Mouse (Mus musculus) forebrain, embryonic 15.5 days (tissue): ENCODE results near the gene Psmd12. TPM values are rescaled to one million over a fixed set of nuclear protein-coding genes. Genes with fewer than 3 reads are reported as not detected.
A peak's percentile ranks its signal among the peaks of the same experiment; 100 is the strongest.

Source experiments
- ATAC-seq: fragments of 200-750 bp; cut with Nextera tagmentation; replicated peaks from 2 replicates; pipeline ENCODE4 v1.8.0; 2017; ENCODE audit warnings: mild to moderate bottlenecking, moderate TSS enrichment, moderate library complexity
- H3K27ac ChIP-seq: fragments of 300-500 bp; sonication (generic); replicated peaks from 2 replicates; pipeline ENCODE4 v1.5.1; 2015; ENCODE audit warnings: mild to moderate bottlenecking, inconsistent platforms
- H3K27me3 ChIP-seq: fragments of 300-500 bp; sonication (generic); 2 replicates; pipeline ENCODE4 v1.6.1; 2015; ENCODE audit warnings: inconsistent platforms
- H3K36me3 ChIP-seq: fragments of 300-500 bp; sonication (generic); 2 replicates; pipeline ENCODE4 v1.6.1; 2015; ENCODE audit warnings: mild to moderate bottlenecking, inconsistent platforms
- H3K4me1 ChIP-seq: fragments of 300-500 bp; sonication (generic); 2 replicates; pipeline ENCODE4 v1.6.1; 2015; ENCODE audit warnings: inconsistent platforms
- H3K4me2 ChIP-seq: fragments of 300-500 bp; sonication (generic); replicated peaks from 2 replicates; pipeline ENCODE4 v1.6.1; 2015; ENCODE audit warnings: mild to moderate bottlenecking, inconsistent platforms
- H3K4me3 ChIP-seq: fragments of 300-500 bp; sonication (generic); 2 replicates; pipeline ENCODE4 v1.5.1; 2015; ENCODE audit warnings: mild to moderate bottlenecking, inconsistent platforms
- H3K9ac ChIP-seq: fragments of 300-500 bp; sonication (generic); replicated peaks from 2 replicates; pipeline ENCODE4 v1.6.1; 2015; ENCODE audit warnings: mild to moderate bottlenecking, inconsistent platforms
- H3K9me3 ChIP-seq: fragments of 300-500 bp; sonication (generic); 2 replicates; pipeline ENCODE4 v1.6.1; 2016; ENCODE audit warnings: inconsistent platforms
- WGBS: fragments of 180-500 bp; shearing (Covaris S2); methylation state at CpG from one replicate; pipeline ENCODE4 v1.1.7; 2015; ENCODE audit warnings: mixed read lengths; 5-methylcytosine and 5-hydroxymethylcytosine counted together
- polyA plus RNA-seq: library from polyadenylated mRNA; unstranded; fragments of >200 nt; fragmentation: Nextera tagmentation; extraction: Ambion mirVana; gene quantifications from 2 replicates; pipeline ENCODE4 v1.2.1, GENCODE M21; 2015

Psmd12 gene
- polyA plus RNA-seq, 1 experiment from 2014 or later, result 149 TPM

DNA sequence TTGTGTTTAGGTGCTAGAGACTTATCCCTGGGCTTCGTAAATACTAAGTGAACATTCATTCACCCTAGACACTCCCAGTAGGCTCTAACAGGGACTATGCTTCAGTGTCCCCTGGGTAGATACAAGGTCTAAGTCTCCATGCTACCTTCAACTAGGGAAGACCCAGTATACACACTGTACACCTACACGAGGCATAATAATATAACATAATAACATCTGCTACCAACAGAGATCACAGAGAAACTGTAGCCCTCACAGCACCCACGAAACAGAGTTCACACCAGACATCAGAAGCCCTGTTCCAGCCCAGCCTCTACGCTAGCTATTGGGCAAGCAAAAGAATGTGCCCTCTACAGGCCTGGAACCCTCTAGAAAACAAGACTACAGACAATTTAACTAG lies 14.2 kb upstream of the Psmd12 start:
- Histone ChIP-seq H3K9me3 (no peaks in the 10 kb centered on the region), H3K9ac (no peak overlapping the region), H3K4me3 (no peak overlapping the region), H3K4me1 (peaks cover 26% of the 10 kb centered on the region), H3K27ac (no peak overlapping the region), H3K36me3 (0 out of 2 replicates have a peak, but pooled peaks cover 3% of the 10 kb centered on the region), H3K27me3 (no peaks in the 10 kb centered on the region), H3K4me2 (no peak overlapping the region)
- 93% methylated on average over 4 of the region's 4 CpGs for WGBS
- no peak for ATAC-seq

DNA sequence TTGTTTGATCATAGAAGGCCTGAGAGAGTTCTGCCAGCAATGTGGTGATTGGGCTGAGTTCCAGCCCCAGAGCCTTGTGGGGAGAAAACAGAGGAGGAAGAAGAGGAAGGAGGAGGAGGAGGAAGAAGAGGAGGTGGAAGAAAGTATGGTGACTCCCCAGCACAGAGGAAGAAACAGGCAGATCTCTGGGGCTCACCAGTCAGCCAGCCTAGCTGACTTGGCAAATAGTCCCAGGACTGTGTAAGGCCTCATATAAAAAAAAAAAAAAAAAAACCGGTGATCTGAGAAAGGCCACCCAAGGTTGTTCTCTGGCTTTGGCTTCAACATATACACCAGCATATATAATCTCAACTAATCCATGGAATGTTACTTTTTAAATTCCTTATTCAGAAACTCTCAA lies 13.3 kb upstream of the Psmd12 start:
- H3K9ac ChIP-seq, result no peak overlapping the region
- peaks cover 25% of the 10 kb centered on the region for H3K4me1 ChIP-seq
- H3K36me3 ChIP-seq, result 0 out of 2 replicates have a peak, but pooled peaks cover 3% of the 10 kb centered on the region
- no peaks in the 10 kb centered on the region for H3K9me3 ChIP-seq
- no peak overlapping the region for H3K4me3 ChIP-seq
- WGBS, result 67% methylated on average over 1 of the region's 1 CpGs
- H3K4me2 ChIP-seq, result no peak overlapping the region
- no peak for ATAC-seq
- no peak overlapping the region for H3K27ac ChIP-seq
- no peaks in the 10 kb centered on the region for H3K27me3 ChIP-seq

DNA sequence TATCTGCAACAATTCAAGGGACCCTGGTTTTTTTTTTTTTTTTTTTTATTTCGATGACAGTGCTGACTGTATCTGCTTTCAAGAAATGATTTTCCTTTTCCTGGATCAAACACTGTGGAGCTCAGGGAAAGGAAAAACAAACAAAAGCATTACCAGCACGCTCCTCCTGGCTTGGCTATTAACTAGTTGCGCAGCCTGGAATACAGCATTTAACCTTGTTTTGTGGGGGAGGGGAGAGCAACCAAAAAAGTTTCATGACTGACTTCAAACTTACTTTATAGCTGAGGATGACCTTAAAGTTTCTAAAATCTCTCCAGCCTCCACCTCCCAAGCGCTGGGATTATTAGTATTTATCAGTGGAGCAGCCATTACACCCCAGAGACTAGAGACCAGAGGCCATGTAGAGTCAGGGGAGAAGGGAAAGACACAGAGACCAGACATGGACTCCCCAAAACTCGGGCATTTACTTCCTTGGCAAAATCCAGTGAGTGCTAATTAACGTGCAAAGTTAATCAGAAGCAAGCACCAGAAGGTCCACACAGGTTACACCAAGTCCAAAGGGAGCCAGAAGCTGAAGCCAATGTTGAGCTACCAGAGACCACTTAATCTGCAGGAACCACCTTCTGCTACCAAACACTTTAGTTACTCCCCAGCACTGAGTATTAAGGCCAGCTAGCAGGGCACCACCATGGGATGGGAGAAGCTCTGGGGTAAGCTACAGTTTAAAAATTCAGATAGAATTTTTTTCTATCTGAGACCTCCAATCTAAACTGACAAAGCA lies 12.5 kb upstream of the Psmd12 start:
- Histone ChIP-seq H3K4me2 (no peak overlapping the region), H3K9ac (no peak overlapping the region), H3K9me3 (no peaks in the 10 kb centered on the region), H3K27me3 (no peaks in the 10 kb centered on the region), H3K27ac (no peak overlapping the region), H3K36me3 (0 out of 2 replicates have a peak, but pooled peaks cover 3% of the 10 kb centered on the region), H3K4me1 (peaks cover 32% of the 10 kb centered on the region), H3K4me3 (no peak overlapping the region)
- no peak for ATAC-seq
- WGBS, result 71% methylated on average over 6 of the region's 6 CpGs

DNA sequence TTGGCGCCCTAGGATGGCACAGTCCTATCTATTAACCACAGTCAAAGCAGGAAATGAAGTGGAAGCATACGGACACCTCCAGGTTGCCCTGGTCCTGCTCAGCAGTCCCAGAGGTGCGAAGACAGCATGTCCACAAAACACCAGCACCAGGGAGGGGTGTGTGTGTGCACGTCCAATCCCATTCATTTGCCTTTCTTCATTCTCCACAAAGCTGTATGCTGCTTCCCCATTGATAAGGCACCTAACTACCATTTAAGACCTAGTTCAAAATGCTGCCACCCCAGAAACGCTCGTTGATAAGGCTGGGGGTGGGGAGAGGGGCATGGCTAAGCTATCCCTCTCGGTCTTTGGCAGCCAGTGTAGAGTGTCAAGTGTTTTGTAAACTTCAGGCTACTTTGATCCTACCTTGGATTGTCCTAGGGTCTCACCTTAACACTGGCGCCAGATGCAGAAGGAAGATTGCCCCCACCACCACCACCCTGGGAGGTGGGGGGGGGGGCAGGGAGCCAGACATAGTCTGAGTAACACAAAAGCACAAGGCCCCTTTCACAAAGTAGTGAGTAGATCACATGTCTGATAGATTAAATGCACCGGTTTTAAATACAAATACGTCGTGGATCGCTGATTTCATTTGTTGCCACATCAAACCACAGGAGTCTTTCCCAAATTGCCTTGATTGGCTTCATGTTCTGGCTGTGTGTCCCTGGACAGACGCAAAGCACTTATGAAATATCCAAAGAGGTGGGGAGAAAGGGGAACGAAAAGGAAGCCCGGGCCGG lies 10.8 kb upstream of the Psmd12 start:
- ATAC-seq, result no peak
- H3K36me3 ChIP-seq, result 0 out of 2 replicates have a peak, but pooled peaks cover 3% of the 10 kb centered on the region
- H3K9ac ChIP-seq, result peak overlapping the region; percentile 92
- H3K9me3 ChIP-seq, result no peaks in the 10 kb centered on the region
- H3K27ac ChIP-seq, result peak overlapping the region; percentile 93
- 16% methylated on average over 16 of the region's 16 CpGs for whole genome bisulfite sequencing
- peak overlapping the region; percentile 95 for H3K4me3 ChIP-seq
- H3K4me2 ChIP-seq, result peak overlapping the region; percentile 90
- peaks cover 36% of the 10 kb centered on the region for H3K4me1 ChIP-seq
- H3K27me3 ChIP-seq, result no peaks in the 10 kb centered on the region

DNA sequence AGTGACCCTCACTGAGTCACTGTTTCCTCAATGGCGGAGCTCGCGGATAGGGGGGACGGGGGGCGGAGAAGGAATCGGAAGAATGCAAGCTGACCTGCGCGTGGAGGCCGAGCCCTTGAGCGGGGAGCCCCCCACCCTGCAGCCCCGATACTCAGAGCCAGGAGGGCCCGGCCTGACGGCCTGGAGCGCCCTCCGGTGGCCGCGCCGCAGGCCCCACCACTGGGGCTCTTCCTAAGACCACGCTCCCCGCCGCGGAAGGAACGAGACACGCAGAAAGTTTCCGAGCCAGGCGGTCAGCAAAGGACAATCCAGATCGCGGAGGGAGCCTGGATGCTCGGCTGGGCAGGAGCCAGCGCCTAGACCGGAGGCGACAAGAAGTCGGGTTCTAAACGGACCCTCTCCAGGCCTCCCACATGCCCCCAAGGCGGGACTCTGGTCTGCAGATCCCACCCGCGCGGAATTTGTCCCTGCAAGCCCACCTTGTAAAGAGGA lies 10.2 kb upstream of the Psmd12 start:
- peak overlapping the region; percentile 90 for H3K4me2 ChIP-seq
- peak overlapping the region; percentile 92 for H3K9ac ChIP-seq
- peak overlapping the region; percentile 93 for H3K27ac ChIP-seq
- ATAC-seq, result peak; percentile 91
- 0 out of 2 replicates have a peak, but pooled peaks cover 2% of the 10 kb centered on the region for H3K36me3 ChIP-seq
- under 1% methylated on average over 38 of the region's 38 CpGs for WGBS
- H3K27me3 ChIP-seq, result no peaks in the 10 kb centered on the region
- peaks cover 35% of the 10 kb centered on the region for H3K4me1 ChIP-seq
- no peaks in the 10 kb centered on the region for H3K9me3 ChIP-seq
- peak overlapping the region; percentile 95 for H3K4me3 ChIP-seq

DNA sequence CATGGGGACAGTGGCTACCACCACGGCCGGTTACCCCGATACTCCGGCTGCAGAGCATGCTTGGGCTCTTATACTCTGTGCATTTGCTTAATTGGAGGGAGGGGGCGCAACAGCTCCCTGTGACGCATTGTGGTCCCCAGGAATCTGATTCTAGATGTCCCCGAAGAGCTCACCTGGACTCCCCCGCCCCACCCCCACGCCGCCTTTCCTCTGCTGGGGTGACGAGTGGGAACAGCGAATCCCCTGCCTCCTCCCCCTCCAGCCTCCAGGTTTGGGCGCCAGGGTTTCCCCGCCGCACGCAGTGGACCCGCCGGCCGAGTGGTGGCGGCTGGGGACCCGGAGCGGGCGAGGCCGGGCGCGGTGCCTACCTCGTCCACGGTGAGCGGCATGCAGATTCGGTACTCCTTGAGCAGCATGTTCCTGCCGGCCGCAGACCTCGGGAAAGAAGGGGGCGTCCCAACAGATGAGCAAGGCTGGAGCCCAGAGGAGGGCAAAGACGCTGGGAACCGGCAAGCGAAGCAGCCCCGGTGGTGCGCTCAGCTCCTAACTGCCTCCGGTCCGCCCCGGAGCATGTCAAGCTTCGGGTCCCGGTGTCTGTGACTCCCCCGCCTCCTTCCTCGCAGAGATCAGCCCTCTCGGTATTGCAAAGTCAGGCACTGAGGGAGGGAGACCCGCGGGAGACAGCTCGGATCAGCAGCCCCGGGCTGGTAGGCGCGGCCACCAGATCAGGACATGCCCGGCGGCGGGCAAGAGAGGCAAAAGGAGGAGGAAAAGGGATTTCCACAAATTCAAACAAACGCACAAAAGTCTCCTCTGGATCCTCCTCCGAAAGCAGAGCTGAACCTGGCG lies 9.5 kb upstream of the Psmd12 start:
- no peaks in the 10 kb centered on the region for H3K9me3 ChIP-seq
- H3K4me2 ChIP-seq, result peak overlapping the region; percentile 90
- peak overlapping the region; percentile 93 for H3K27ac ChIP-seq
- WGBS, result under 1% methylated on average over 58 of the region's 59 CpGs
- no peaks in the 10 kb centered on the region for H3K36me3 ChIP-seq
- H3K9ac ChIP-seq, result peak overlapping the region; percentile 92
- H3K4me1 ChIP-seq, result peaks cover 33% of the 10 kb centered on the region
- ATAC-seq, result peak; percentile 56
- H3K27me3 ChIP-seq, result no peaks in the 10 kb centered on the region
- H3K4me3 ChIP-seq, result peak overlapping the region; percentile 95

DNA sequence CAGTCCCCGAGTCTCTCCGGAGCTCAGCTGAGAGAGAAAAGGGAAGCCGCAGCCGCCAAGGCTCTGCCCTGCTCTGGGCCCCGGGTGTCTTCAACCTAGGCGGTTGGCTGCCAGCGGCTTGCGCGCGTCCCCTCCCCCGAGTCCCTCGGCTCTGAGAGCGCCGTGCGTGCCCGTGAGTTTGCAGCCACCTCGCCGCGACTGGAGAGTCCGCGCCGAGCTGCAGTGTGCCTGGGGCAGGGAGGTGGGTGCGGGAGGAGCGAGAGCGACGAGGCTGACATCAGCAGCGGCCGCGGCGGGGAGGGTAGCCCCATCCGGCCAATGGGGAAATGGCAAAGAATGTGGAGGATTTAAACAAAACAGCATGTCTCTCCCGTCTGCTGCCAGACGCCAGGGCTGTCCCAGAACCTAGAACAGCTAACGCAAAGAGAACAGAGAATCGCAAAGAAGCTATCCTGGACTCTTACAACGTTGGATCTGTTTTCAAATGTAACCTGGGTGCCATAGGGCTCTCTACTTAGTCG lies 8.7 kb upstream of the Psmd12 start, which contains the start of gene Pitpnc1:
TSS of gene Pitpnc1 (minus strand) at position 179 of the 521 bp plus-strand sequence.
- H3K4me3 ChIP-seq, result peak within 1 kb of the TSS; percentile 95
- peak within 1 kb of the TSS; percentile 93 for H3K27ac ChIP-seq
- peaks cover 33% of the 10 kb centered on the region for H3K4me1 ChIP-seq
- under 1% methylated on average over 36 of the region's 37 CpGs for WGBS
- H3K36me3 ChIP-seq, result no peaks in the 10 kb centered on the region
- peak within 1 kb of the TSS; percentile 92 for H3K9ac ChIP-seq
- H3K9me3 ChIP-seq, result no peaks in the 10 kb centered on the region
- peak; percentile 93 for ATAC-seq
- H3K27me3 ChIP-seq, result no peaks in the 10 kb centered on the region
- peak within 1 kb of the TSS; percentile 90 for H3K4me2 ChIP-seq

DNA sequence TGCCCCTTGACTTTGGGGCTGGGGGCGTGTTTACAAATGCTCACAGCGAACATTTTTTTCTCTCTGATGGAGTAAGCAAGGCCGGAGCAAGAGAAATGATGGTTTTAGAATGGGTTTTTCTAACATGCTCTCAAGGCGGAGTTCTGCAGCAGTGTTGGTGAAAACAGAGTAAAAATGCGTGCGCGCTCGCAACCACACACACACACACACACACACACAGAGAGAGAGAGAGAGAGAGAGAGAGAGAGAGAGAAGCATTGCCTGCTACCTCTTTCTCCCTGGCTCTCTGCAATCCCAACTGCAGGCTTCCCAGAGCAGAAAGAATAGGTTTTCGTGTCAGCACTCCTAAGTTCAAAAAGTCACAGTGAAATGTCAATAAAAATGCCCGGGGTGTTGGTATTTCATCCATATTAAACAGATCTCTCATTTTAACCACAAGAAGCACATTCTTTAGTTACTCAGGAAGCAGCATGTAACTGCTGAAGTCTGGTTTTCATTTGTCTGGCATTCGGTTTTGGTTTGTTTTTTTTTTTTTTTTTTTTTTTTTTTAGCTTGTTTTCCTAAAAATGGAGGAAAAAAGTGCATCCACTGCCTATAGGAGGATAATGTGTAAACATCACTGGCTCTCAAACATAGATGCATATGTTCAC lies 8.1 kb upstream of the Psmd12 start:
- WGBS, result 5% methylated on average over 11 of the region's 11 CpGs
- ATAC-seq, result no peak
- no peaks in the 10 kb centered on the region for H3K27me3 ChIP-seq
- peak overlapping the region; percentile 92 for H3K9ac ChIP-seq
- H3K27ac ChIP-seq, result peak overlapping the region; percentile 93
- H3K36me3 ChIP-seq, result no peaks in the 10 kb centered on the region
- H3K4me3 ChIP-seq, result peak overlapping the region; percentile 95
- no peaks in the 10 kb centered on the region for H3K9me3 ChIP-seq
- peak overlapping the region; percentile 90 for H3K4me2 ChIP-seq
- peaks cover 29% of the 10 kb centered on the region for H3K4me1 ChIP-seq

DNA sequence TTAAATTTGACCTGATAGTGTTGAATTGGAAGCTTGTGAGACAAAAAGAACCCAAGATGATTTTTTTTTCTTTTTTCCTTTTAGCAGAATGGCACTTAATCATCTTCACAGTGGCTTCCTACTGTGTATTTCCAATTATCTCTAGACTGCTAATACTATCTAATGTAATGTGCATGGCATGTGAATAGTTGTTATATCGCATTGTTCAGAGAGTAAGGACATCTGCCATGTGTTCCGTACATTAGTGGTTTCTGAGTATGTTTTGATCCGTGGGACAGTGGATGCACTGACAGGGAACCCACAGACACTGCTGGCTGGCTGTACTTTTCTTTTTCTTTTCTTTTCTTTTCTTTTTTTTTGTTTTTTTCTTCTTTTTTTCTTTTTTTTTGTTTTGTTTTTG lies 7.0 kb upstream of the Psmd12 start:
- no peaks in the 10 kb centered on the region for H3K36me3 ChIP-seq
- H3K9ac ChIP-seq, result no peak overlapping the region
- H3K27ac ChIP-seq, result no peak overlapping the region
- no peak overlapping the region for H3K4me3 ChIP-seq
- H3K9me3 ChIP-seq, result no peaks in the 10 kb centered on the region
- 84% methylated on average over 3 of the region's 3 CpGs for WGBS
- H3K4me2 ChIP-seq, result no peak overlapping the region
- peaks cover 24% of the 10 kb centered on the region for H3K4me1 ChIP-seq
- no peaks in the 10 kb centered on the region for H3K27me3 ChIP-seq
- no peak for ATAC-seq

DNA sequence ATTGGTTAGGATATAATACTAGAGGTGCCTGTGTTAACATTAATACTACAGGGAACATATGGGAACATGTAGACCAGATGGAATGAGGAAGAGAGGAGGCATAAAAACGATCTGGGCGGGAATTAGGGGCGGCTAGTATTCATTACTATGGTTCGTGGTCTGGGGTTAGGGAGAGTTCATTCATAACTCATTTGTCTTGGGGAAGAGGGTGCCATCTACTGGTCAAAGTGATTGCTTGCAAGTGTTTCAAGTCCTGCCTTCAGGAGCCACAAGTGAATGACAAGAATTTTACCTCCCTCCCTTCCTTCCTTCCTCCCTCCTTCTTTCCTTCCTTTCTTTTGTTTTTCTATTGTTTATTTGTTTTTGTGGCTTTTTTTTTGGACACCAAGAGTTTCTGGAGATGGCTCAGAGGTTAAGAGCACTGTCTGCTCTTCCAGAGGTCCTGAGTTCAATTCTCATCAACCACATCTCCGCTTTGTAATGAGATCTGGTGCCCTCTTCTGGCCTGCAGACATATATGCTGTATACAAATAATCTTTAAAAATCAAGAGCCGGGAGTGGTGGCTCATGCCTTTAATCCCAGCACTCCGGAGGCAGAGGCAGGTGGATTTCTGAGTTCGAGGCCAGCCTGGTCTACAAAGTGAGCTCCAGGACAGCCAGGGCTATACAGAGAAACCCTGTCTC lies 6.0 kb upstream of the Psmd12 start:
- Histone ChIP-seq H3K9me3 (no peaks in the 10 kb centered on the region), H3K4me1 (peaks cover 20% of the 10 kb centered on the region), H3K27ac (no peak overlapping the region), H3K4me3 (no peak overlapping the region), H3K27me3 (no peaks in the 10 kb centered on the region), H3K4me2 (no peak overlapping the region), H3K36me3 (no peaks in the 10 kb centered on the region), H3K9ac (no peak overlapping the region)
- 24% methylated on average over 8 of the region's 8 CpGs for WGBS
- no peak for ATAC-seq
